Mouse (Mus musculus) central nervous system, embryonic 18 days (tissue): Measurements from ENCODE around the gene Olfr56. TPM values are rescaled to one million over a fixed set of nuclear protein-coding genes. Genes with fewer than 3 reads are reported as not detected.

Experiments used
- polyA plus RNA-seq: library from polyadenylated mRNA; depleted of rRNA; stranded (reverse); fragments of >200 nt; gene quantifications from 2 replicates; pipeline ENCODE4 v1.2.3, GENCODE M21; 2012; rRNA removed

Gene Olfr56
- polyA plus RNA-seq = 0.03 and 0.04 TPM in 2 replicates

DNA sequence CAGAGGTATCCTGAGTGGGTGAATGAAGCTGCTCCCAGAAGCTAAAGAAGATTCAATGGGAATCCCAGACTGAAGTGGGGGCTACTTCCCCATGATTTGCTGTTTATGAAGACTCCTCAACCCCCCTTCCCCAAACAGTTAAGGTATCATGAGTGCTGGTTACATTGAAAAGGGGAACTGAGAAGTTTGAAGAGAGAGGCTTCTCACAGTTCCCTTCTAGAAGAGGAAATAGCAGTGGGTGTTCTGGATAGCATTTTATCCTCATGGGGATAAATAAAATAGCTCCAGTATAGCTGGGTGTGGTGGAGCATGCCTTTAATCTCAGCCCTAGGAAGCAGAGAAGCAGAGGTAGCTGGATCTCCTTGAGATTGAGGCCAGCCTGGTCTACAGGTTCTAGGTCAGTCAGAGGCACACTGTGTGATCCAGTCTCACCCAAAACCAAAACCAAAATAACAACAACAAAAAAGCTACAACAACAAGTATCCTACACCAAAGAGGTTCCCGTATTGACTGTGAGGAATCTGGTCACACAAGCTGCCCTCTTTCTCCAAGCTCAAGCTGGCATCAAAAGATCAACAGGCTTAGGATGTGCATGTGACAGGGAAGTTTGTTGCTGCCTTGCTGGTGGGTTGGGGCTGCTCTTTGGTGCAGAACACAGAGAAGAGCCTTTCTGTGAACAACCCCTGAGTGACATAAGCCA lies at the start of gene Olfr56:
Olfr56 (plus strand) TSS at position 650 of the 700 bp plus-strand sequence.

GRCm38 (mm10) chr11:48946090-48946489 lies 32.6 kb upstream of the Olfr56 start, which contains the start of gene Psme2b:
Psme2b (minus strand) TSS chr11:48946190.

DNA sequence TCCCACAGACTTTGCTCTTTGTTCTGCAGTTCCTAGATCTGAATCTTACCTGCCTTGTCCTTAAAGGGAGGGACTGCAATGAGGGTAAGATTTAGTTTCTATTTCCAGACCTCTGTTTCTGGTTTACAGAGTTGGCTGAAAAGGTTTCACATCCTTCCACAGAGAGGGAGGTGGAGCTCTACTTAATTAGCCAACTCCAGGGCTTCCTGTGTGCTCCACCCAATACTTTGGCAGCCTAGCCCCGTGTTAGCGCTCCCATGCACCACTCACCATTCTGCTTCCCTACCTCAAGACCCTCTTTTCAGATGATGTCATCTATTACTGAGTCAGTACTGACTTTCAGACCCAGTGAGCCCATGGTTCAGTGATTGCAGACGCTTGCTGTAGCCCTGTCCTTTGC lies 562 bp downstream of the Olfr56 start, which contains the start of gene 9930111J21Rik1:
9930111J21Rik1 (minus strand) TSS at position 148 of the 400 bp plus-strand sequence.

DNA sequence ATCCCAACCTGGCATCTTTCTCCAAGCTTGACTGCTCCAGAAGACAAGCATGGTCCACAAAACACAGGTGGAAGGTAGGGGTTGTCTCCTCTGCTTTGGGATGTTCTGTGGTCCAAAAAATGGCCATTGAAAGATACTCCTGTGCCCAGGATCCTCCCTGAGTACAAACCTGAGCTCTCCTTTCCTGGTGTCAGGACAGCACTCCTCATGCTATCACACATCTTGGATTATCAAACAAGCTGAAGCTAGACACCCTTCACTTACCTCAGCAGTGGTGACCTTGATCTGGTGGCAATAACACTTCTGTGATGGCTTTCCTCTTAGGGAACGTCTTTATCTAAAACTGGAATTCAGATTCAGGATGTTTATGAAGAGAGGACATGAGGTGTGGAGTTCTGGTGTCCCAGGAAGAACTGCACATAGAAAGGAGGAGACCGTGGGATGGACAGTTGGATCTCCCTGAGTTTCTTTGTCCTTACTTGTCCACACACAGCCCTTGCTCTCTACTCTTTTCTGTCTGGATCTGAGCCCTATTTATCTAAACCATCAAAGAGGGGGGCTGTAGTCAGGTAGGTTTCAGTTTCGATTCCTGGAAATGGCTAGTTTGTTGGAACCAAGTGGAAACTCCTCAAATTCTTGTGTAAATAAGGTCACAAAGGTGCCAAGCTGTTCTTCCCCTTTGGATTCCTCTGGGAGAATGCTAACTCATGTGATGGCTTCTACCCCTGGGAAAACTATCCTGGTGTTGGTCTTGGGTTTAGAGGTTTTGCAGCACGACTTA lies 13.2 kb downstream of the Olfr56 start, which contains the start of gene Gm12185:
Gm12185 (minus strand) TSS at position 487 of the 781 bp plus-strand sequence.

GRCm38 (mm10) chr11:48994018-48994417 lies 15.3 kb downstream of the Olfr56 start, which contains the start of gene Tgtp1:
Tgtp1 (minus strand) TSS chr11:48994172.

GRCm38 (mm10) chr11:49051093-49051891 lies 72.6 kb downstream of the Olfr56 start, which contains the start of gene 9930111J21Rik2:
9930111J21Rik2 (minus strand) TSS chr11:49051242.

GRCm38 (mm10) chr11:49063713-49064469 lies 85.2 kb downstream of the Olfr56 start, which contains the start of gene Tgtp2:
Tgtp2 (minus strand) TSS chr11:49064206.

DNA sequence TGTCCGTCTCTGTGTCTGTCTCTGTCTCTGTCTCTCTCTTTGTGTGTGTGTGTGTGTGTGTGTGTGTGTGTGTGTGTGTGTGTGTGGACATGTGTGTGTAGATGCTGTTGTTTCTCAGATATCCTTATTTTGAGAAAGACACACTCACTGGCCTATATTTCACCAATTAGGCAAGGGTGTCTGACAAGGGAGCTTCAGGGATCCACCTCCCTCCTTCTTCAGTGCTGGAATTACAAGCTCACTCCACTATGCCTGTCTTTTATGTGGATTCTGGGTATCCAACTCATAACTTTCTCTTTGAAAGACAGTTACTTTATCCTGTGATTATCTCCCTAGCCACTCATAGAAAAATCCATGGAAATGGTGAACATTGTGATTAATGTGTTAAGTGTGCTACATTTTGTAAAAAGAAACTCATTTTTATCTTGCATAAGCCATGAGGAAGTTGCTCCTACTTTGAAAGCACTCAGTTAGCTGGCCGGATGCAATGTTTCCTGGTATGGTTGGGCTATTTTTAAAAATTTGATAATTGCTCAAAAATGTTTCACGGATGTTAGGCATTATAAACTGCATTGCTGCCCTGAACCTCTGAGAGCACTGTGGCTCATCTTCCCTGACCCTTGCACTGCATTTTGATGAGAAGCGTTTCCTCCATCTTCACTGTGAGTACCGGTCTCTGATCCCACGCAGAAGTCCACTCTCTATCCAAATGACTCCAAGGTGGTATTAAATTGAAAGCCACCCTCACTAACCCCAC lies 97.5 kb downstream of the Olfr56 start, which contains the start of gene Ifi47:
Ifi47 (plus strand) TSS at position 587 of the 757 bp plus-strand sequence.

GRCm38 (mm10) chr11:49114774-49115173 lies 136.1 kb downstream of the Olfr56 start, which contains the start of gene Olfr1396:
Olfr1396 (minus strand) TSS chr11:49114874.

DNA sequence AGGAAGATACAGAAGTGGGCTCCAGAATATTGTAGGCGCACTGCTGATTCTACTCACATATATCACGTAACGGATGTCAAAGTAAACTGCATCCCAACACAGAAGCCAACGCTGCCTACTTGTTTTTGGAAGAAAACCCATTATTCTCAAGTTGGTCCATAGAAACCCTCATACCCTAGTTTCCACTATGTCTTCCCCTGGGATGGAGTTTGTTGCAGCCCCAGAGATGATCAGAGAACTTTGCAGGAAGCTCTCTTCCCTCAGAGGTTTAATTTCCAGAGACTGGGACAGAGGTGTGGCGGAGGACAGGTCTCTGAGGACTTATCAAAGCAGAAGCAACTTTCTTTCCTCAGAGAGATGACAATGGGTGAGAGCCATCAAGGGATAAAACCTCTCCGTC lies 163.3 kb downstream of the Olfr56 start, which contains the start of gene Olfr1395:
Olfr1395 (plus strand) TSS at position 301 of the 400 bp plus-strand sequence.

DNA sequence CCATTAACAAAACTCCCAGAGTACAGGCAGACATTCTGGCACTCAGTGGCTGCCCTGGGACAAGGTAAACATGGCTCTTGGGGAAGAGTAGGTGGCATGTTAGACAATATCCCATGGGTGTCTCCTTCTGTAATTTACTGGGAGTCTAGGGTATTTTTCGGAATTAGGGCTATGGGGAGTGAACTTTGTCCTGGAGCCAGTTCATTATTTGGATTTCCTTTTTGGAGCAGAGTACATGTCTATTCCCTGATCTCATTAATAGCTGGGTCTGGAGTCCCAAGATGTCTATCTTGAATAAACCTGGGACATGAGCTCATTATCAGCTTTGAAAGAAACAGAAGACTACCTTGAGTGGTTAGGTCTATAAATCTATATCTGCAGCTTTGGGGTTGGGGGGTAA lies 175.4 kb downstream of the Olfr56 start, which contains the start of gene Olfr1394:
Olfr1394 (plus strand) TSS at position 301 of the 400 bp plus-strand sequence.

Other genes starting within 250 kb of the Olfr56 start
- gene Rack1, start 178.6 kb upstream of the Olfr56 start, polyA plus RNA-seq = 1,103 and 1,120 TPM in 2 replicates
- 35.3 and 38.0 TPM in 2 replicates for gene Trim41, start 161.5 kb upstream of the Olfr56 start, polyA plus RNA-seq
- 6.5 and 7.1 TPM in 2 replicates for gene Trim7, start 152.7 kb upstream of the Olfr56 start, polyA plus RNA-seq
- 23.2 and 25.2 TPM in 2 replicates for gene Gm12184, start 152.2 kb upstream of the Olfr56 start, polyA plus RNA-seq
- gene Irgm1, start 107.2 kb upstream of the Olfr56 start, polyA plus RNA-seq = 3.9 and 5.6 TPM in 2 replicates
- gene Gm5431, start 76.7 kb upstream of the Olfr56 start, polyA plus RNA-seq = 0.06 and 0.20 TPM in 2 replicates
- 0.58 and 0.86 TPM in 2 replicates for gene Psme2b, start 32.7 kb upstream of the Olfr56 start, polyA plus RNA-seq
- gene 9930111J21Rik1, start 509 bp downstream of the Olfr56 start, polyA plus RNA-seq = 0.11 and 0.12 TPM in 2 replicates
- 0.04 TPM in 2 replicates for gene Gm12185, start 13.3 kb downstream of the Olfr56 start, polyA plus RNA-seq
- 0.17 and 0.27 TPM in 2 replicates for gene Tgtp1, start 15.3 kb downstream of the Olfr56 start, polyA plus RNA-seq
- gene 9930111J21Rik2, start 72.4 kb downstream of the Olfr56 start, polyA plus RNA-seq = 0.25 and 0.31 TPM in 2 replicates
- gene Tgtp2, start 85.3 kb downstream of the Olfr56 start, polyA plus RNA-seq = 0.03 and 0.11 TPM in 2 replicates
- 0.60 and 1.1 TPM in 2 replicates for gene Ifi47, start 97.7 kb downstream of the Olfr56 start, polyA plus RNA-seq
- gene Olfr1396, start 136.0 kb downstream of the Olfr56 start, polyA plus RNA-seq = not detected in 2 replicates
- gene Olfr1395, start 163.4 kb downstream of the Olfr56 start, polyA plus RNA-seq = not detected in 2 replicates
- gene Olfr1394, start 175.5 kb downstream of the Olfr56 start, polyA plus RNA-seq = not detected in 2 replicates
- 0.03 and 0.27 TPM in 2 replicates for gene Btnl9, start 208.3 kb downstream of the Olfr56 start, polyA plus RNA-seq
- 23.9 and 25.2 TPM in 2 replicates for gene Zfp62, start 224.4 kb downstream of the Olfr56 start, polyA plus RNA-seq